Mouse (Mus musculus): ENCODE results near the gene Apoa4.

Gene Apoa4

DNA sequence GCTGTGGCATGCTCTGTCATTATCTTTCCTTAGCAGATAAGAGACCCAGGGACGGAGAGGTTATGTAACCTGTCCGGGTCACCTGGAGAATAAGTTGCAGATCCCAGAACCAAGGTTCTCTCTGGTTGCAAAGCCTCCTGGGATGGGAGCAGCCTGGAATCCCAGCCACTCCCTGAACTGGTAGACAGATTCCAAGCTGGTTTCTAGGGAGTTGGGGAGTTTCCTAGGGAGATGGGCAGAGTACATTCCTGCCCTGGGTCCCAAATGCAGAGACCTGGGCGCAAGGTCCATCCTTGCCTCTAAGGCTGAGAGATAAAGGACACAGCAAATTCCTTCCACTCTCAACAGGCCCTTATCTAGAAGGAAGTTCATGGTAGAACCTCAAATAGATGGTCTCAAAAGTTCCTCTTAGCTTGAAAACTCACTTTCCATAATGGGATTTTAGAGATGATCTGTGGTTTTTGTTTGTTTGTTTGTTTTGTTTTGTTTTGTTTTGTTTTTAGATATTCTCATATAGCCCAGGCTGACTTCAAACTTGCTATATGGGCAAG lies 13.4 kb upstream of the Apoa4 start:
- no peak for DNase-seq (ENCODE audit: low spot score in 2 of 2)

GRCm38 (mm10) chr9:46228491-46228890 lies 12.0 kb upstream of the Apoa4 start, which contains the start of gene Apoa1:
Gene Apoa1 (plus strand): TSS chr9:46228580.
- DNase-seq (ENCODE audit: low spot score in 2 of 2), result no peak

DNA sequence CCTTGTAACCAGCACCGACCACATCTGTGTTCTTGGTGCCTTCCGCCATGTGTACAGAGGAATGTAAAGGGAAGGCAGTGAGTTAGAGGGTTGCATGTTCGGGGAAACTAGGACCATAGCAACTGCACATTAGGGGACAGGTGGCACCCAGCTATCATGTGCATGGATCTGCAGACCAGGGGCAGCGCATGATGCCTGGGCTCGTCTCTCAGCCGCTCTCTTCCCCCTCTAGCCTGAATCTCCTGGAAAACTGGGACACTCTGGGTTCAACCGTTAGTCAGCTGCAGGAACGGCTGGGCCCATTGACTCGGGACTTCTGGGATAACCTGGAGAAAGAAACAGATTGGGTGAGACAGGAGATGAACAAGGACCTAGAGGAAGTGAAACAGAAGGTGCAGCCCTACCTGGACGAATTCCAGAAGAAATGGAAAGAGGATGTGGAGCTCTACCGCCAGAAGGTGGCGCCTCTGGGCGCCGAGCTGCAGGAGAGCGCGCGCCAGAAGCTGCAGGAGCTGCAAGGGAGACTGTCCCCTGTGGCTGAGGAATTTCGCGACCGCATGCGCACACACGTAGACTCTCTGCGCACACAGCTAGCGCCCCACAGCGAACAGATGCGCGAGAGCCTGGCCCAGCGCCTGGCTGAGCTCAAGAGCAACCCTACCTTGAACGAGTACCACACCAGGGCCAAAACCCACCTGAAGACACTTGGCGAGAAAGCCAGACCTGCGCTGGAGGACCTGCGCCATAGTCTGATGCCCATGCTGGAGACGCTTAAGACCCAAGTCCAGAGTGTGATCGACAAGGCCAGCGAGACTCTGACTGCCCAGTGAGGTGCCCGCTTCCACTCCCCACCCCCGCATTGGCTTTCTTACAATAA lies 10.7 kb upstream of the Apoa4 start:
- peak; percentile 81 to 93 for DNase-seq (ENCODE audit: low spot score in 2 of 2)

DNA sequence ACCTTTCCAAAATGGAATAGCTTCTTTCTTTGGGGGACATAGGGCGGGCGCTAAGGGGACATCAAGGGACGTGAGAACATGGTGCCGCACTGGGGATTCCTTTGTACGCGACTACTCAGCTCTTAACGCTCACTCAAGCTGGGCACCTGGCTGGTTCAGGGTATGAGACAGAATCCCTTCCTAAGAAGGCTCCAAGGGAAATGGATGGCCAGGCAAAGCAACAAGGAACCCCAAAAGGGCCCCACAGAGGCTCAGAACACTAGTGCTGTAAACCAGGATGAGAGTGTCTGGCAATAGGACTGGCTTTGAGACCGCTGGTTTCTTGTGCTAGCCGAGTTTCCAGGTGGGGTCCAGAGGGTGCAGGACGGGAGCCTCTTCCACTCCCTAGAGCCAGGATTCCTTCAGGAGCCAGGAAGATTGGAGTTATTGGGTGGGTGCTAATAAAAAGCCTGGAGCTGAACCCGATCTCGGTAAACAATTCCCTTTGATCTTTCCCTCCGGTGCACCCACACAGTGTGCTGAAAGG lies 10.0 kb upstream of the Apoa4 start:
- DNase-seq (ENCODE audit: low spot score in 2 of 2), result no peak

- DNase-seq (ENCODE audit: low spot score in 2 of 2), result no peak
Measured at GRCm38 (mm10) chr9:46235196-46235595, 5.3 kb upstream of the Apoa4 start.

DNA sequence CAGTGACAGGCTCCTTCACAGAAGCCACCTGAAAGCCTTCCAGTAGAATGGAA lies 5.1 kb upstream of the Apoa4 start, which contains the start of gene Apoc3:
Gene Apoc3, minus strand, starts transcription at position 41 of the 53 bp plus-strand sequence.
- no peak for DNase-seq (ENCODE audit: low spot score in 2 of 2)

DNA sequence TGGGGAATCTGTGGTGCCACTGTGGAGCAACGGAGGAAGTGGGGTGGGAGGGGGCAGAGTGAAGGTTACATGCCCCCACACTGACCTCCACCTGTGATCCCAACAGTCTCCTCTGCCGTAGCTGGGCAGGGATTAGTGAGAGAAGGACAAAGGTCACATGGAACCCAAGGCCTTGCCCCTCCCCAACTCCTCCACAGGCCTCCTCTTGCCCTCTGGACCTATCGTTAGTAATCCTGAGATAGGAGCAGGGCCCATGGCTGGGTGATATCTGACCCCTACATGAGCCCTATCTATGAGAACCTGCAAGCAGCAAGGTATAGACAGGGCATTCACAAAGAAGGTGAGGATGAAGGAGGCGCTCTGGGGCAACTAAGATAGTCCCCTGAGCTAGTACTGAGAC lies 4.8 kb upstream of the Apoa4 start:
- DNase-seq (ENCODE audit: low spot score in 2 of 2), result no peak

DNA sequence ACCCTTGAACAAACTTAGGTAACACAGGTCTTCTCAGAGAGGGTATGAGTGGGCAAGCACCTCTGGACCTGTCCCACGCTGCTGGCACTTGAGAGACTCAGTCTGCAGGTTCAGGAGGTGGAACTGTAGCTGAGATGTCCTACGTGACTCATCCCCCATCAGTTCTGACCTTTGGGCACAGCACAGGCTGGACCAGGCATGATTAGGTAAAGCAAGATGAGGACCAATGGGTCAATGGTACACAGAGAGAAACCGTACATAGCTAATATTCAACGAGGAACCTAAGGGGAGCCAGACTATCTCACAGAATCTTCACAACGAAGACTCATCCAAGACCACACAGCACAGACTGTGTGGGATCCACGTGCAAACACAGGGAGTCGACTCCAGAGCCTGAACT lies 1.6 kb upstream of the Apoa4 start:
- DNase-seq (ENCODE audit: low spot score in 2 of 2), result no peak

DNA sequence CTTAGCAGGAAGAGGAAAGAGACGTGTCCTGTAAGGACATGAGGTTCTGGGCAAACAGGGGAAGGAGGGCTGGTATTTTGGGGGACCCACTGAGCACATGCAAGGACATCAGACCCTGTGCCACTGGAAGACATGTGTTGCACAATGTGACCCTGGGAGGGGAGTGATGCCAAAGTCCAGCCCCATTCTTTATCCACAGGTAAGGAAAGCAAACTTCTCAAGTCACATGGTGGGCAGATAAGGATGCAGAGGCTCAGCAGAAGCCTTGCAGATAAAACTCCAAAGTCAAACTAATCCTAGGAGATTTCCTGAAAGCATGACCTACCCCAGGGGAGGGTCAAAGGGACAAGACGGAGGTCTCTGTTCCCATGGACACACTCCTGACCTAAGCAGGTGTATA lies 1.3 kb downstream of the Apoa4 start:
- DNase-seq (ENCODE audit: low spot score in 2 of 2), result no peak

DNA sequence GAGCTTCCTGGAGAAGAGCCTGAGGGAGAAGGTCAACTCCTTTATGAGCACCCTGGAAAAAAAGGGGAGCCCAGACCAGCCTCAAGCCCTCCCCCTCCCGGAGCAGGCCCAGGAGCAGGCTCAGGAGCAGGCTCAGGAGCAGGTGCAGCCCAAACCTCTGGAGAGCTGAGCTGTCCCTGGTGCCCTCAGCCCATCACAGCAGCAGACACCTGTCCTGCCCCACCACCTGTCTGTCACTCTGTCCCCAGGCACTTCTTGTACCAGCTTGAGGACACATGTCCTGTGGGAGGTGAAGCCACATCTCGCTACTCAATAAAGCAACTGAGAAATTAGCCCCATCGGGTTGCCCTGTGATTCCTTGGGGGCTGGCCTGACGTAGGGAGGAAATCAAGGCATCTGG lies 2.6 kb downstream of the Apoa4 start:
- DNase-seq (ENCODE audit: low spot score in 2 of 2), result no peak

DNA sequence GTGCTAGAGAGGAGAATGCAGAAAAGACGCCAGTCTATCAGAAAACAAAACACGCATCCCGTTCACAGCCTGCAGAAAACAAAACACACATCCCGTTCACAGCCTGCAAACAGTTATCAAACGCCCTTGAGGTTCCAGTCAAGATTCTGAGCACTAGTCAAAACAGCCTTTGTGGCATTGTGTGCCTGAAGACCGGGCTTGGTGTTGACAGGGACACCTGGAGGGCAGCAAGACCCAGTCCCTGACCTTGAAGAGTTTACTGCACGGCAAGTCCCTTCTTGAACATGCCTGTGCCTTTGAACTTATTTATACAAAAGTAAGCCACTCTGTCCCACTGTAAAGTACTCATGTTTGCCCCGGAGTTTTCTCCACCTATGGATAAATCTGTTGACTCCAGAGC lies 3.1 kb downstream of the Apoa4 start:
- DNase-seq (ENCODE audit: low spot score in 2 of 2), result no peak

DNA sequence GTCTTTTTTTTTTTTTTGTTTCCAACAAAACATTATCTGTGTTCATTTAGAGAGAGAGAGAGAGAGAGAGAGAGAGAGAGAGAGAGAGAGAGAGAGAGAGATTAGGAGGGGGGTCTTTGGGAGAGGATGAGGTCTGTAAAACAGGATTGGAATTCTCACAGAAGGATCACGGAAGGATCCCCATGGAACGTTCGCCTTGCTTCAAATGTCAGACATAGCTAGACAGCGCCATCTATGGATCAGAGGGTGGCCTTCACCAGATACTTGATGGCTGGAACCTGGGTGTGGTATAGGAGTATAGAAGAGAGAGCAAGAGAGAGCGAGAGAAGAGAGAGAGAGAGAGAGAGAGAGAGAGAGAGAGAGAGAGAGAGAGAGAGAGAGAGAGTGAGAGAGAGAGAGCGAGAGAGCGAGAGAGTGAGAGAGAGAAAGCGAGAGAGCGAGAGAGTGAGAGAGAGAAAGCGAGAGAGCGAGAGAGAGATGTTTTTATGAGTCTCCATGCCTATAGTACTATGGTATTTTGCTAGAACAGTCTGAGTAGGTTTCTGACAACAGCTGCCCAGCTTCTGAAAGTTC lies 6.3 kb downstream of the Apoa4 start:
- DNase-seq (ENCODE audit: low spot score in 2 of 2), result peak in 1 of 2 experiments; percentile 76

- no peak for DNase-seq (ENCODE audit: low spot score in 2 of 2)
Measured at GRCm38 (mm10) chr9:46256177-46256576, 15.7 kb downstream of the Apoa4 start.

DNA sequence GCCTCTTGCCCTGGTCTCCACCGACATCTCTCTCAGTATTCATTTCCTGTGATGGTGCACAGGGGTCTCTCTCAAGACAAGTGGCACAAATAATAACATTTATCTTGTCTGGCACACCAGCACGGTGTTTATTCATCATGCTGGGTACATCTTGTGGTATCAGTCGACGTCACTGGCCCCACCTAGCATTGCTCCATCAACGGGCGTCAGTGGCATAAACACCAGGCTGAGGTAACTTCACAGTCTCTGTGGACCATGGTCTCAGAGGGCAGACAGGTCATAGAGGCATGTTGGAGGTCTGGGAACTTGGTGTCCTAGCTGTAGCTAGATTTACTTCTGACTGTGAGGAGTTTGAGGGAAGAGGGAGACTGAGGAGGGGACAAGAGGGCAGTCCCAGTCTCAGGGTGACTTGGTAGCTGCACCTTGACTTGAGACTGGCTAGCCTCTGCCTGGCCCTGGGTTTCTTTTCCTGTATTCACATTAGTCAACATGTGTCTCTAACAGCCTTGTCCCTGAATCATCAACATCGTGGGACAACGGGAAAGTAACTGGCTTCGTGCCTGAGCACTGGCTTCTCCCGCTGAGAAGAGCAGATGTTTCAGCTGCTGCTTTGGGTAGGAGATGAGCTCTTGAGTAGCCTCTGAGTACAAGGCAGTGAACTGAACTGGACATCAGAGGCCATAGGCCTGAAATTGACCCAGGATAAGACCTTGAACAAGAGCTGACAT lies 16.3 kb downstream of the Apoa4 start:
- DNase-seq (ENCODE audit: low spot score in 2 of 2), result no peak

DNA sequence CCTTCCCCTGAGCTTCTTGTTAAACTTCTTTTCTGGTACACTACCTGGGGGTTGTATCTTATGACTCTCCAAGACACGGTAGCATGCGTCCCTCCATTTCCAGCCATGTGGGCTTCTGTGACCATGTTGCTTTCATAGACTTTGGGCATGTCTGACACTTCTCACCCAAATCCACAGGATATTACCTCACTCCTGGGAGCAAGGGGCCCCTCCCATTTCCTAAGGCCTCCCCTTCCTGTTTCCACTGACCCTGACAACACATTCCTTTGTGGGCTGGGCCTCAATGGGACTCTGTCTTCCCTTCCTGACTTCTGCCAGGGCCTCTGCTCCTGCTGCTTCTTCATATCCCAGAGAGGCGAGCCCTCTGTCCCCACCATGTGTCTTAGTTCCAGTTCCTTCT lies 17.1 kb downstream of the Apoa4 start:
- no peak for DNase-seq (ENCODE audit: low spot score in 2 of 2)

DNA sequence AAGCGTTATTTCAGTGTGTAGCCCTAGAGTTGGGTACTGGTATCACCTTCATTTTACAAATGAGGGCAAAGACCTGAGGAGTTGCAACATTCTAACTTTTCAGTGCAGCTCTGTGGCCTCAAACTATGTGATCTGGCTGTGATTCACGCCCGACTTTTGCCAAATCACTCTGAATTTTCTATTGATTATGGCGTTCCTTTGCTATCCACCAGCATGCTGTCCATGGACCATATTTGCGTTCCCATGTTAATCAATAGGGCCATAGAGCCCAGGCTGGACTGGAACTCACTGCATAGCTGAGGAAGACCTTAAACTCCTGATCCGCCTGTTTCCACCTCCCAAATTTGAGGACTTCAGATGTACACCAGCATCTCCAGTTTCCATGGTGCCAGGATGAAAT lies 18.6 kb downstream of the Apoa4 start:
- no peak for DNase-seq (ENCODE audit: low spot score in 2 of 2)

DNA sequence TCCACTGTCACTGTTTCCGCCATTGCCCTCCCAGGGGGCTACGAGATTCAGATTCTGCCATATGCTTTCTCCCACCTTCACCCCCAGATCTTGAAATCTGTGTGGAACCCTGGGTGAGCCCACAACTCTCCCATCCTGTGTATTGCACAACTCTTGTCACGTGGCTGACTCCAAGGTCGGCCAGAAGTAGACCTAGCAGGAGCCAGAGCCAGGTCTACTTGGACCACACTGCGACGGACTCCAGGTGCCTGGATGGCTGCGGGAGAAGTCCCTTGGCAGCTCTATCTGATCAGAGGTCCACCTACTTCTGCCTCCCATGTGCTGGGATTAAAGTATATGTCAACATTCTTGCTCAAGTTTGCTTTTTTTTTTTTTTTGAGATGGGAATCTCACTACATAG lies 20.6 kb downstream of the Apoa4 start:
- no peak for DNase-seq (ENCODE audit: low spot score in 2 of 2)

DNA sequence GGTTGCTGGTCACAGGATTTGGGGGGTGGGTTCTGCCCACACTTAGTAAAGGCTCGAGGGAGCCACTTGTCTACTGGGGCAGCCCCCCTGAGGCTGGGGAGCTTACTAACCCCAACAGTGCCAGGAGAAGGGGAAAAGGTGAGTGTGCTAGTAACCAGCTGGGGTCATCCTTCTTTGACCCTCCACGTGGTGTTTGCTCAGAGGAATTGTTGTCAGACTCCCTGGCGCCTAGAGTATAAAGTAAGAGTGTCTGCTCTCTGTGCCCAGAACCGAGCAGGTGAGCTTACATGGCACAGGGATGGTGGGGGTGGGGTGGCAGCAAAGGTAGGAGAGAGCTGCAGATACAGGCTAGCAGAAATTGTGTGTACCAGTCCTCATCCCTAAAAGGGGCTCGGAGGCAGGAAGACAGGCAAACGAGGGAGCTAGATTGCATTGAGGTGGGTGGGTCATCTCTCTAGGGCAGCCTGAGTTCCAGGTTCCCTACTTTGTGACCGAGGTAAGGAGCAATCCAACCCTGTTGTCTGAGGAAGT lies 27.9 kb downstream of the Apoa4 start, which contains the start of gene Apoa5:
Gene Apoa5, plus strand, starts transcription at position 291 of the 531 bp plus-strand sequence.
- no peak for DNase-seq (ENCODE audit: low spot score in 2 of 2)

GRCm38 (mm10) chr9:46269125-46269524 lies 28.6 kb downstream of the Apoa4 start:
- no peak for DNase-seq (ENCODE audit: low spot score in 2 of 2)

GRCm38 (mm10) chr9:46270782-46271181 lies 30.3 kb downstream of the Apoa4 start:
- no peak for DNase-seq (ENCODE audit: low spot score in 2 of 2)

DNA sequence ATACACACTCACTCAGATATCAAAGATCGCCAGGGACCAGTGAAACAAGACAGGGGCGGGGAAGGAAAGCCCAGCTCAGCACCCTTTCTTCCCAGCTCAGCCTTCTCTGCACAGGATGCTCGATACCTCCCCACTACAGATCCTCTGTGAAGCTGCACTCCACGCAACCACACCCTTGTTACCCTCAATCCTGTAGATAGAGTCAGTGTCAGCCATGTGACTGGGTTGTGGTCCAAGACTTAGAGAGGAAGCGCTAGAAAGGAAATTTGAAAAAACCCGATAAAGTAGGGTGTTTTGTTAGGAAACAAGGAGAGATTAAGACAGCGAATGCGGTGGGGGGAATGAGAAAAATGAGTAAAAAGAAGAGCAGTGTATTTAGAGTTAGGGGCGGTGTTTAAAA lies 31.6 kb downstream of the Apoa4 start:
- no peak for DNase-seq (ENCODE audit: low spot score in 2 of 2)

DNA sequence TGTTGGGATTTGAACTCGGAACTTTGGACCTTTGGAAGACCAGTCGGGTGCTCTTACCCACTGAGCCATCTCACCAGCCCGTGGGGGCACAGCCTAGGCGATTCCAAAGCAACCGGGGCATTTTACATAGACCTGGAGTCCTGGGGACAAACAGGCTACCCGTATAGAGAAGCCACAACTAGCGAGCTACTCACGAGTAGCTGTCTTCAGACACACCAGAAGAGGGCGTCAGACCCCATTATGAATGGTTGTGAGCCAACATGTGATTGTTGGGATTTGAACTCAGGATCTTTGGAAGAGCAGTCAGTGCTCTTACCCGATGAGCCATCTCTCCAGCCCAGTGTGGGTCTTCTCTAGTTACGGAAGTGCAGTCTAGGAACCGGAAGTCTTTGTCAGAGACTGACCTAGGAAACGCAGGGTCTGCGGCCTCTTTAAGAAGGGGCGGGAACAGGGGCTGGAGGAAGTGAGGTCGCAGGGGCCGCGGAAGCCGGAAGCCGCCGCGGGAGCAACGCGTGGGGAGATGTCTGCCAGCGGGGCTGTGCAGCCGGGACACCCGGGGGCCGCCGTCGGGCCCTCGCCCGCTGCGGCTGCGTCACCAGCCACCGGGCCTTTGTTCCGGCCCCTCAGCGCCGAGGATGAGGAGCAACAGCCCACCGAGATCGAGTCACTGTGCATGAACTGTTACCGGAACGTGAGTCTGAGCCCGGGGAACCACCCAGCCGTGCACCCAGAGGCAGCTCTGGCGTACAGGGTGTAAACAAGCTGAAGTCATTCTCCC lies 32.4 kb downstream of the Apoa4 start, which contains the start of gene Zpr1:
Gene Zpr1, plus strand, starts transcription at position 388 of the 778 bp plus-strand sequence.
- peak; percentile 84 to 90 for DNase-seq (ENCODE audit: low spot score in 2 of 2)

Data from left cerebral cortex, adult 9 months (tissue).